Mouse (Mus musculus) liver, adult 2 months (tissue): ENCODE results near the gene Ptpn18.

ENCODE experiments used
- CTCF ChIP-seq: fragments of 200-500 bp; IDR thresholded peaks from 2 replicates; pipeline ENCODE4 v1.5.1; 2011; ENCODE audit warnings: low read depth, low read length, control low read depth
- POLR2A ChIP-seq: fragments of 200-500 bp; IDR thresholded peaks from 2 replicates; pipeline ENCODE4 v1.6.1; 2011; ENCODE audit warnings: low read length, control low read depth; ENCODE audit not compliant: insufficient read depth; ENCODE audit errors: extremely low read depth

- TF ChIP-seq POLR2A (no peak), CTCF (peak; percentile 65)
Measured at GRCm38 (mm10) chr1:34485461-34486188, 26.1 kb downstream of the Ptpn18 start.
